Mouse (Mus musculus) ES-Bruce4 (cell line): ENCODE measurements around the gene Psap. TPM values are rescaled to one million over a fixed set of nuclear protein-coding genes. Genes with fewer than 3 reads are reported as not detected.

ENCODE experiments used
- H3K27ac ChIP-seq: 2 replicates; pipeline ENCODE4 v1.5.1; 2012; ENCODE audit warnings: low read length, inconsistent platforms; ENCODE audit not compliant: insufficient read depth
- H3K27me3 ChIP-seq: 2 replicates; pipeline ENCODE4 v1.6.1; 2012; ENCODE audit warnings: mild to moderate bottlenecking, low read length, inconsistent platforms; ENCODE audit not compliant: control insufficient read depth, poor library complexity, insufficient read depth, severe bottlenecking
- H3K36me3 ChIP-seq: 2 replicates; pipeline ENCODE4 v1.6.1; 2012; ENCODE audit warnings: inconsistent platforms, mild to moderate bottlenecking, low read length, moderate library complexity; ENCODE audit not compliant: control insufficient read depth, poor library complexity, insufficient read depth, severe bottlenecking
- H3K4me1 ChIP-seq: one replicate; pipeline ENCODE4 v1.8.1; 2011; ENCODE audit warnings: low read length; ENCODE audit not compliant: control insufficient read depth, insufficient read depth
- H3K4me3 ChIP-seq: 2 replicates; pipeline ENCODE4 v1.5.1; 2011; ENCODE audit warnings: low read depth, mild to moderate bottlenecking, low read length
- H3K9ac ChIP-seq: 2 replicates; pipeline ENCODE4 v1.6.1; 2012; ENCODE audit warnings: low read depth, mild to moderate bottlenecking, inconsistent platforms; ENCODE audit not compliant: poor library complexity, severe bottlenecking
- H3K9me3 ChIP-seq: replicated peaks from 2 replicates; pipeline ENCODE4 v1.6.1; 2012; ENCODE audit warnings: mild to moderate bottlenecking, low read length, inconsistent platforms; ENCODE audit not compliant: control insufficient read depth, poor library complexity, insufficient read depth, severe bottlenecking
- CTCF ChIP-seq: IDR thresholded peaks from one replicate; pipeline ENCODE4 v1.8.1; 2011; ENCODE audit warnings: low read depth, low read length
- EP300 ChIP-seq: IDR thresholded peaks from 2 replicates; pipeline ENCODE4 v1.6.1; 2011; ENCODE audit warnings: low read depth, low read length; ENCODE audit not compliant: insufficient read depth
- POLR2A ChIP-seq: IDR thresholded peaks from one replicate; pipeline ENCODE4 v1.8.1; 2011; ENCODE audit warnings: low read length; ENCODE audit not compliant: insufficient read depth
- polyA plus RNA-seq: library from polyadenylated mRNA; stranded (reverse); fragments of >200 nt; gene quantifications from 2 replicates; pipeline ENCODE4 v1.2.4, GENCODE M21; 2011; ENCODE audit warnings: low read depth; ENCODE audit not compliant: missing spikeins, insufficient read depth, insufficient read length

Psap gene
- polyA plus RNA-seq, 1 experiment, result 218 TPM

GRCm38 (mm10) chr10:60350077-60350804, 72.8 kb downstream of the Psap start:
- TF ChIP-seq EP300 (no peak), POLR2A (no peak), CTCF (no peak)
- no peak overlapping the region for H3K27ac ChIP-seq
- H3K4me1 ChIP-seq, result peaks cover 12% of the 10 kb centered on the region
- H3K9me3 ChIP-seq, result no peaks in the 10 kb centered on the region
- no peak overlapping the region for H3K4me3 ChIP-seq
- H3K27me3 ChIP-seq, result no peaks in the 10 kb centered on the region
- H3K9ac ChIP-seq, result no peak overlapping the region
- H3K36me3 ChIP-seq, result no peaks in the 10 kb centered on the region

GRCm38 (mm10) chr10:60350805-60351167, 73.4 kb downstream of the Psap start:
- Histone ChIP-seq H3K9me3 (no peaks in the 10 kb centered on the region), H3K4me3 (no peak overlapping the region), H3K27me3 (no peaks in the 10 kb centered on the region), H3K27ac (peak overlapping the region; percentile 28; the same call in 1 of the 2 replicates), H3K9ac (no peak overlapping the region), H3K36me3 (no peaks in the 10 kb centered on the region), H3K4me1 (peaks cover 12% of the 10 kb centered on the region)
- TF ChIP-seq POLR2A (no peak), EP300 (no peak), CTCF (no peak)

- peaks cover 12% of the 10 kb centered on the region for H3K4me1 ChIP-seq
- TF ChIP-seq EP300 (no peak), CTCF (no peak), POLR2A (no peak)
Measured at GRCm38 (mm10) chr10:60351248-60351647, 73.8 kb downstream of the Psap start.

GRCm38 (mm10) chr10:60351761-60352455, 74.5 kb downstream of the Psap start:
- no peaks in the 10 kb centered on the region for H3K27me3 ChIP-seq
- TF ChIP-seq CTCF (no peak), EP300 (peak; percentile 78)
- H3K4me3 ChIP-seq, result no peak overlapping the region
- H3K36me3 ChIP-seq, result no peaks in the 10 kb centered on the region
- H3K9ac ChIP-seq, result no peak overlapping the region
- peaks cover 11% of the 10 kb centered on the region for H3K4me1 ChIP-seq
- H3K9me3 ChIP-seq, result no peaks in the 10 kb centered on the region
- H3K27ac ChIP-seq, result peak overlapping the region; percentile 53

More at GRCm38 (mm10) chr10:60351248-60351647, 73.8 kb downstream of the Psap start:
- Histone ChIP-seq H3K27me3 (no peaks in the 10 kb centered on the region), H3K9me3 (no peaks in the 10 kb centered on the region), H3K4me3 (no peak overlapping the region), H3K27ac (peak overlapping the region; percentile 28), H3K36me3 (no peaks in the 10 kb centered on the region), H3K9ac (no peak overlapping the region)

Other genes with a start within 250 kb of the Psap start
- 10.8 and 11.0 TPM in 2 replicates for gene Spock2, start 171.4 kb upstream of the Psap start, polyA plus RNA-seq
- 0.43 and 0.55 TPM in 2 replicates for gene Chst3, start 58.4 kb upstream of the Psap start, polyA plus RNA-seq
- gene Vsir, start 69.2 kb downstream of the Psap start, polyA plus RNA-seq, result 2.5 and 4.5 TPM in 2 replicates
- not detected in 2 replicates for gene Gm17455, start 122.1 kb downstream of the Psap start, polyA plus RNA-seq